Mouse (Mus musculus): ENCODE data around the gene Casc4. TPM values are rescaled to one million over a fixed set of nuclear protein-coding genes. Genes with fewer than 3 reads are reported as not detected.

Casc4 gene
- 5.0 TPM for polyA plus RNA-seq (2012; fragmentation: generic; extraction: Trizol)
- long read RNA-seq, experiment 1, full-length matches to known transcripts: 4 of 10 reads
- long read RNA-seq, experiment 1, partial matches to known transcripts: 5 of 10 reads
- long read RNA-seq, experiment 1, other reads (novel, unspliced or antisense): 1 of 10 reads
- long read RNA-seq, experiment 2, full-length matches to known transcripts: 16 of 21 reads
- long read RNA-seq, experiment 2, partial matches to known transcripts: 3 of 21 reads
- long read RNA-seq, experiment 2, other reads (novel, unspliced or antisense): 2 of 21 reads

DNA sequence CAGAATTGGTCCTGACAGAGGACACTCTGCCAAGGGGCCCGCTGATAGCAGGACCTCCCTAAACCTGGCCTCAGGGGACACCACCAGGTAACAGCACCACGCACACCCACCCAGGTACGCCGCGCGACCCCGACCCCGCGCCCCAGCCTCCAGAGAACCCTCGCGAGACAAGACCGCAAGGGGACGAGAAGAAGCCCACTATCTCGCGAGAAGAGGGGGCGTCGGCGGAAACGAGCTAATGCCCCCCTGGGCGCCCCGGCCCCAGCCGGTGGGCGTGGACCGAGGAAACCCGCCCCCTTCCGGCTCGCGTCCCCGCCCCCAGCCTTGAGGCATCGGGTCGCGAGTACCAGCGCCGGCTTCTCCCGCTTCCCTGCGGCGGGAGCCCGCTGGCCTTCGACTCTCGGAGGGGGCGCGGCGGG, at the start of gene Casc4:
Casc4 (plus strand) TSS at position 339 of the 419 bp plus-strand sequence.
- H3K4me3 ChIP-seq (ENCODE audit: insufficient read depth, poor library complexity, severe bottlenecking): peak within 1 kb of the TSS; percentile 57
- H3ac ChIP-seq (ENCODE audit: control insufficient read depth, insufficient read length, low read depth): peak within 1 kb of the TSS; percentile 75
- H3K79me2 ChIP-seq (ENCODE audit: control insufficient read depth, insufficient read depth): no peaks in the 10 kb centered on the region
- H3K36me3 ChIP-seq (ENCODE audit: control insufficient read depth, insufficient read depth): no peaks in the 10 kb centered on the region
- H3K27me3 ChIP-seq (ENCODE audit: control insufficient read depth, insufficient read depth, insufficient read length): no peaks in the 10 kb centered on the region
- TF ChIP-seq CEBPB (IDR thresholded peaks at IDR 0.05; ENCODE audit: low read depth) (no peak), FOSL1 (IDR thresholded peaks at IDR 0.05; ENCODE audit: insufficient read depth, low read length, poor library complexity, severe bottlenecking) (no peak), MYOD1 (IDR thresholded peaks at IDR 0.05; ENCODE audit: control insufficient read depth, insufficient read length, low read depth) (no peak), MYOG (IDR thresholded peaks at IDR 0.05; ENCODE audit: control insufficient read depth, extremely low read depth, insufficient read length) (no peak), MAX (IDR thresholded peaks at IDR 0.05) (no peak), CTCF (IDR thresholded peaks at IDR 0.05; ENCODE audit: control insufficient read depth, insufficient read depth, insufficient read length) (no peak), USF1 (IDR thresholded peaks at IDR 0.05; ENCODE audit: low read depth) (no peak)
- H3K79me3 ChIP-seq (ENCODE audit: low read depth): no peaks in the 10 kb centered on the region

DNA sequence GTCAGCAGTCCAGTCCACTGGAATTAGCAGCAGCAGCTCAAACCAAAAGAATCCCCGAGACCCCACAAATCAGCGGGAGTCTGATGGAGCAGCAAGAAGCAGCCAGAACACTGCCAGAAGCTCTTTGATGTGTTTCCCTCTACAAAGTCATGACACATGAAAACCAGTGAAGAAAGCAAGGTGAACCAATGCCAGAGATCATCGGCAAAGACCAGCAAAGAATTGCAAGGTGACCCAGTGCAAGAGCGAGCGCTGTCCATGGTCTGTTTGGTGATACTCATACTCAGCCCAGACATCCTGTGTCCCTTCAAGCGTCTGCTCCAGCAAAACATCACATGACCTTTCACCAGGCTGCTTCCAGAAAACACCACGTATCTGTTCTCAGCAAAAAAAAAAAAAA, 45.0 kb upstream of the Casc4 start:
- TF ChIP-seq FOSL1 (IDR thresholded peaks at IDR 0.05; ENCODE audit: insufficient read depth, low read length, poor library complexity, severe bottlenecking) (no peak), CEBPB (IDR thresholded peaks at IDR 0.05; ENCODE audit: low read depth) (no peak), MYOD1 (IDR thresholded peaks at IDR 0.05; ENCODE audit: control insufficient read depth, insufficient read length, low read depth) (no peak), USF1 (IDR thresholded peaks at IDR 0.05; ENCODE audit: low read depth) (no peak), MYOG (IDR thresholded peaks at IDR 0.05; ENCODE audit: control insufficient read depth, extremely low read depth, insufficient read length) (no peak), MAX (IDR thresholded peaks at IDR 0.05) (no peak), CTCF (IDR thresholded peaks at IDR 0.05; ENCODE audit: control insufficient read depth, insufficient read depth, insufficient read length) (no peak)

DNA sequence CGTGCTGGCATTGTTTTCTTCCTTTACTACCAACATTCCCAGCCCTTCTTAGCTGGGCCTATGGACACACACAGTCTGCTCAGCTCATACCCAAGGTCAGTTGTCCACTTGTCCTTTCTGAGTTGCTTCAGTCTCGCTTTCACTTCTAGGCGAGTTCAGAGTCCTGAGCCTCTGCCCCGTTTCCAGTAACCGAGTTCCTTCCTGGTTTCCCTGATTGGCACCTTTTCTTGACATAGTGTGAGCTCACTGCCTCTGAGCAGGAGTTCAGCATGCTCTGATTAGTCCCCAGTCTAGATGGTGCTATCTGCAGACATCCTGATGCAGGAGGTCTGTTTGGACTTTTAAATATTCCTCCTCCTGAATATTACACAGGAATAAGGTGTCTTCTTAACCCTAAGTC, 42.1 kb upstream of the Casc4 start:
- TF ChIP-seq FOSL1 (IDR thresholded peaks at IDR 0.05; ENCODE audit: insufficient read depth, low read length, poor library complexity, severe bottlenecking) (no peak), MYOD1 (IDR thresholded peaks at IDR 0.05; ENCODE audit: control insufficient read depth, insufficient read length, low read depth) (no peak), CTCF (IDR thresholded peaks at IDR 0.05; ENCODE audit: control insufficient read depth, insufficient read depth, insufficient read length) (no peak), CEBPB (IDR thresholded peaks at IDR 0.05; ENCODE audit: low read depth) (no peak), USF1 (IDR thresholded peaks at IDR 0.05; ENCODE audit: low read depth) (no peak), MYOG (IDR thresholded peaks at IDR 0.05; ENCODE audit: control insufficient read depth, extremely low read depth, insufficient read length) (no peak), MAX (IDR thresholded peaks at IDR 0.05) (no peak)
- Histone ChIP-seq H3K4me3 (ENCODE audit: insufficient read depth, poor library complexity, severe bottlenecking) (no peak overlapping the region), H3K36me3 (ENCODE audit: control insufficient read depth, insufficient read depth) (no peaks in the 10 kb centered on the region), H3K79me3 (ENCODE audit: low read depth) (no peaks in the 10 kb centered on the region), H3K79me2 (ENCODE audit: control insufficient read depth, insufficient read depth) (no peaks in the 10 kb centered on the region), H3ac (ENCODE audit: control insufficient read depth, insufficient read length, low read depth) (no peak overlapping the region), H3K27me3 (ENCODE audit: control insufficient read depth, insufficient read depth, insufficient read length) (no peaks in the 10 kb centered on the region)

More for the DNA sequence above, 45.0 kb upstream of the Casc4 start:
- Histone ChIP-seq H3K36me3 (ENCODE audit: control insufficient read depth, insufficient read depth) (no peaks in the 10 kb centered on the region), H3K79me3 (ENCODE audit: low read depth) (no peaks in the 10 kb centered on the region), H3K27me3 (ENCODE audit: control insufficient read depth, insufficient read depth, insufficient read length) (peaks cover 4% of the 10 kb centered on the region), H3ac (ENCODE audit: control insufficient read depth, insufficient read length, low read depth) (no peak overlapping the region), H3K79me2 (ENCODE audit: control insufficient read depth, insufficient read depth) (no peaks in the 10 kb centered on the region), H3K4me3 (ENCODE audit: insufficient read depth, poor library complexity, severe bottlenecking) (no peak overlapping the region)

DNA sequence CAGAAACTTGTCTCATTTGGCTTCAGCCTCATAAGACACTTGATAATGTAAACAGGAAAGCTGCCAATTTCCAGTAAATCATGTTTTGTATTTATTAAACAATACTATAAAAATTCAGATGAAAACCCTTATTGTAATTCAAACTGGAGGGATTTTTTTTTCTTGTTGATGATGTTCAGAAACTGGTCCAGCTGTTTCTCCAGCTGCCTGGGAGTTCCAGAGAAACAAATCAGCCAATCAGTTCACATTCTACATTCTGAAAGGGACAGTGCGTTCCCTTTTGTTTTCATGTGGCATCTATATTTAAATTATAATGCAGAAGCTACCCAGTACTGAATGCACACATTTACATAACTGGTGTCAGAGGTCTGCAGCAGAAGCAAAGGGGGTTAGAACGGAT, 40.6 kb upstream of the Casc4 start:
- Histone ChIP-seq H3ac (ENCODE audit: control insufficient read depth, insufficient read length, low read depth) (no peak overlapping the region), H3K27me3 (ENCODE audit: control insufficient read depth, insufficient read depth, insufficient read length) (no peaks in the 10 kb centered on the region), H3K36me3 (ENCODE audit: control insufficient read depth, insufficient read depth) (no peaks in the 10 kb centered on the region), H3K79me3 (ENCODE audit: low read depth) (no peaks in the 10 kb centered on the region), H3K79me2 (ENCODE audit: control insufficient read depth, insufficient read depth) (no peaks in the 10 kb centered on the region), H3K4me3 (ENCODE audit: insufficient read depth, poor library complexity, severe bottlenecking) (no peak overlapping the region)
- TF ChIP-seq CEBPB (IDR thresholded peaks at IDR 0.05; ENCODE audit: low read depth) (no peak), MYOG (IDR thresholded peaks at IDR 0.05; ENCODE audit: control insufficient read depth, extremely low read depth, insufficient read length) (no peak), USF1 (IDR thresholded peaks at IDR 0.05; ENCODE audit: low read depth) (no peak), MYOD1 (IDR thresholded peaks at IDR 0.05; ENCODE audit: control insufficient read depth, insufficient read length, low read depth) (no peak), FOSL1 (IDR thresholded peaks at IDR 0.05; ENCODE audit: insufficient read depth, low read length, poor library complexity, severe bottlenecking) (no peak), CTCF (IDR thresholded peaks at IDR 0.05; ENCODE audit: control insufficient read depth, insufficient read depth, insufficient read length) (no peak), MAX (IDR thresholded peaks at IDR 0.05) (no peak)

DNA sequence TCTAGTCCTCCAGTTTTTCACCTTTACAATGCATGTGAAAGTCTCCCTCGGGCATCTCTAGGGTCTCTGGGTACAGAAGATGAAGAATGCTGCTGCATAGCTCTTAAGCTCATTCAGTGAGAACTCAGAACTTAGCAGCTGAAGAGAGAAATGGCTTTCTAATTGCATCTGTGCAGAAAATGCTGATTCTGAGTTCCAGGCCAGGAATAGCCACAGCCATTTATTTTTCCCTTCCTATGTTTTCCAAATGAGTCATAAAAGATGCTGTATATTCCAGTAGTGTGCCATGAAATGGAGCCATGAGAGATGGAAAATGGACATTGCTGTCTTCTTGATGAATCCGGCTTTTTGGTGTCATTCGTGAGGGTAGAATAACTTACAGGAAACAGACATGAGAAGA, 38.4 kb upstream of the Casc4 start:
- H3K79me3 ChIP-seq (ENCODE audit: low read depth): no peaks in the 10 kb centered on the region
- H3K79me2 ChIP-seq (ENCODE audit: control insufficient read depth, insufficient read depth): no peaks in the 10 kb centered on the region
- no peaks in the 10 kb centered on the region for H3K36me3 ChIP-seq (ENCODE audit: control insufficient read depth, insufficient read depth)
- no peak for TF ChIP-seq MAX (IDR thresholded peaks at IDR 0.05)
- TF ChIP-seq CTCF (IDR thresholded peaks at IDR 0.05; ENCODE audit: control insufficient read depth, insufficient read depth, insufficient read length): no peak
- no peak for TF ChIP-seq USF1 (IDR thresholded peaks at IDR 0.05; ENCODE audit: low read depth)
- TF ChIP-seq MYOG (IDR thresholded peaks at IDR 0.05; ENCODE audit: control insufficient read depth, extremely low read depth, insufficient read length): no peak
- no peak for TF ChIP-seq FOSL1 (IDR thresholded peaks at IDR 0.05; ENCODE audit: insufficient read depth, low read length, poor library complexity, severe bottlenecking)
- no peak for TF ChIP-seq CEBPB (IDR thresholded peaks at IDR 0.05; ENCODE audit: low read depth)
- no peak for TF ChIP-seq MYOD1 (IDR thresholded peaks at IDR 0.05; ENCODE audit: control insufficient read depth, insufficient read length, low read depth)
- H3K4me3 ChIP-seq (ENCODE audit: insufficient read depth, poor library complexity, severe bottlenecking): no peak overlapping the region
- H3ac ChIP-seq (ENCODE audit: control insufficient read depth, insufficient read length, low read depth): no peak overlapping the region
- no peaks in the 10 kb centered on the region for H3K27me3 ChIP-seq (ENCODE audit: control insufficient read depth, insufficient read depth, insufficient read length)
